Mouse (Mus musculus) layer of hippocampus, adult 8-10 months (tissue): ENCODE measurements at regions not wholly inside any gene's neighbourhood (a gene's known extent, or its start where the extent isn't known, plus 50 kb on each side); places are given as distances from the start of the nearest gene placed in this dataset.
A peak's percentile ranks its signal among the peaks of the same experiment; 100 is the strongest.
"Not testable (repeated sequence)": the region's sequence is repeated elsewhere in the genome, so short reads cannot be mapped to it uniquely, and the experiment has no call there.

Experiments used
- DNase-seq, 2 experiments: peaks; one replicate each; pipeline ENCODE4 v3.0.0; 2022; ENCODE audit warnings: low spot score in 2 of 2

DNA sequence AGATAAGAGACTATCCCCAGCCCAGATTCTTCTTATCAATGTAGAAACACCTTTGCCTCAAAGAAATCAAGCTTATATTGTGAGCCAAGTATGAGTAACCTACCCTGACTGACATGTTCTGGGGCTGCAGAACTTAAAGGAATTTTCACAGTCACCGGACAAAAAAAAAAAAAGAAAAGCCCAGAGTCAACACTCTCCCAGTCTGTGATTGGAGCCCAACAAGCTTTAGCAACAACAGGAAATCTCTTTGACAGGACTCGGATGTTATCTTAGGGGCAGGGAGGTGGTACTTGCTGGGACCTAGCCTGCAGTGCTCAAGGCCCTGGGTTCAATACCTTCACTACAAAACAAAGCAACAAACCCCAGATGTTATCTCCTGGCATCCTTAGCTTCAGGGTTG lies 114.2 kb downstream of the Nectin1 start:
- no peak for DNase-seq

DNA sequence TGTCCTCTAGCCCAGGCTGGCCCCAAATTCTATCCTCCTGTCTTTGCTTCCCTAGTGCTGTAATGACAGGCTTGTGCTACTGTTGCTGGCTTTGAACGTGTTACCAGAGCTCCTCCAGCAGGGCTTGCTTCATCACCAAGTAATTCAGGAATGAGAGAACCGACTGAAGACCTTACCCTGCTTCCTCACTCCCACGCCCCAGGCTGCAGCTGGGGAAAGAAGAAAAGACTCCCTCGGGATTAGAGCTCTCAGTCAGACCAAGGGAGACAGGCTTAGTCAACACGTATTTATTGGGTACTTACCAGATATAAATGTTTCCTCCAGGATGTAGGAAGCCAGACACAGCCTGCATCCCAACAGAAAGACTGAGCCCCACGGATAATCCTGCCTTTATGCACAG lies 115.0 kb downstream of the Nectin1 start:
- DNase-seq = no peak

DNA sequence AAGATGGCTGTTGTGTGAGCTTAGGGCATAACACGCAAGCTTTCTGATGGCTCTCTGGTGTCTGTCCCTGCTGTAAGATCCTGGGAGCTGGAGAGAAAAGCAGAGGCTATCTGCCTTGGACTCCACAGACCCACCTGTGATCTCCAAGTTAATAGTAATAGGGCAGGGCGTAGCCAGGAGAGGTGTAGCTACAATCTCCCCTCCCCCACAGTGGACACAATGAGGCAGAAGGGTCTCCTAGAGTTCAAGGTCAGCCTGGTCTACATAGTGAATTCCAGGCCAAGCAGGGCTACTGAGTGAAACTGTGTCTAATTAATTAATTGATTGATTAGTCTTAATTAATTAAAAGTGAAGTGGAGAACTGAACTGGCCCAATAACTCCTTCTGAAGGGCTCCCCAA lies 116.5 kb downstream of the Nectin1 start:
- no peak for DNase-seq

GRCm38 (mm10) chr9:43861375-43861774 lies 117.6 kb downstream of the Nectin1 start:
- DNase-seq = no peak

- DNase-seq = not testable (repeated sequence)
Measured at GRCm38 (mm10) chr9:43862034-43862433, 118.2 kb downstream of the Nectin1 start.

DNA sequence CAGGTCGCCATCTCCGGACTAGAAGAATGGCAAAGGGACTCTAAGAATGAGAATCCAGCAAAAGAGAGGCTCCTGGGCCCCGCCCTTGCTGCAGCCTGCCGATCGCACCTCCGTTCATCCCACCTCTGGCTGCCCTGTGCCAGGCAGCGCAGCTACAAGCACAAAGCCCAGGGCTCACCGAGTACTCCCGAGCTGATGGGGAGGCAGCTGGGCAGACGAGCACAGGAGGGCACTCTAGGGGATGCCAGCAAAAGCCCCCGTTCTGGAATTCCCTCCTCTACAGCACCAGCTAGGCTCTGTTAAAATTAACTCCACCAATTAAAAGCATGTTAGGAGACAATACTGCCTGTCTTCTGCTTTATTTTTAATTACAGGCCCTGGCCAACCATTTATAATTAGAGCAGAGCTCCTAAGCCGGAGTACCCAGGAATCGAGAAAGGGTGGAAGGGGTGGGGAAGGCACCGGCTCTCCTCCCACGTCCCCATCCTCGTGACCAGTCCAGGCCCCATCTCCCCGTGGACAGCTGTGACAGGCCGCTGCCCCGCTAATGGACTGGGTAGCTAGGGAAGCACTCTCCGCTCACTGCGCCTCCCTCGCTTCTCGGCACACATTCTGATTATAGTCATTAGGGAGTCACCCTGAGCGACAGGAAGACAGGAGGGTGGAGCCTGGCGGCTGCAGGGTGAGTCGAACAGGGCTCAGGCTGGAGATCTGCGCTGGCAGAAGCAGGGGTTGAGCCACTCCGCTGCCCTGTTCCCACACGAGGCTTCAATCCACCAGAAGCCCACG lies 120.0 kb downstream of the Nectin1 start:
- DNase-seq = no peak

DNA sequence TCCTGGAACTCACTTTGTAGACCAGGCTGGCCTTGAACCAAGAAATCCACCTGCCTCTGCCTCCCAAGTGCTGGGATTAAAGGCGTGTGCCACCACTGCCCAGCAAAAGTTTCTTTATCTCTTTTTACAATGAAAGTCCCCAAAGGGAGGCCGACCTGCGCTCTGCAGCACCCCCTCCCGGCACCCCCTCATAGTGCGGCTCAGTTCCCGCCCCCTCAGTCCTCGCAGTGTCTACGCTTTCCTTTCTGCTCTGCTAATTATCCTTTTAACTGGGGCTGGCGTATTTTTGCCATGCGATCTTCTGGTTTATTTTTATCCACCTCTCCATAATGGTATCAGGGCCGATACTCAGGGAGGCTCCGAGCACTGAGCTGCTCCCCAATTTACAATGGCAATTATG lies 123.0 kb downstream of the Nectin1 start:
- DNase-seq = no peak

DNA sequence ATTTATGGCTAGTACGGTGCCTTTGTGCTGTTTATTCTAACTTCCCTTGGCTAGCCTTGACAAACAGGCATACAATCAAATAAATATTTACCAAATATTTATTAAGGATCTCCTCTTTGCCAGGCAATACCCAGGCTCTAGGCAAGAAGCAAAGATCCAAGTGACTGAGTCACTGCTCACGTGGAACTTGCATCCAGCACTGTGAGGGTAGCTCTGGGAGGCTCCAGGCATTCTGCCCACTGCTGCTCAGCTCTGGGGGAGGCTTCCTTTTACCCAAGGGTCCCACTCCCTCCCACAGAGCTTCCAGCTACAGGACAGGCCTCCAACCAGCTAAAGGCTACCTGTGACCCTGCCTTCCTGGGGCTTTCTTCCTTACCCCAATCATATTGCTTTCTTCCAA lies 130.1 kb downstream of the Nectin1 start:
- DNase-seq = no peak

GRCm38 (mm10) chr9:43874332-43874731 lies 130.5 kb downstream of the Nectin1 start:
- DNase-seq = no peak

DNA sequence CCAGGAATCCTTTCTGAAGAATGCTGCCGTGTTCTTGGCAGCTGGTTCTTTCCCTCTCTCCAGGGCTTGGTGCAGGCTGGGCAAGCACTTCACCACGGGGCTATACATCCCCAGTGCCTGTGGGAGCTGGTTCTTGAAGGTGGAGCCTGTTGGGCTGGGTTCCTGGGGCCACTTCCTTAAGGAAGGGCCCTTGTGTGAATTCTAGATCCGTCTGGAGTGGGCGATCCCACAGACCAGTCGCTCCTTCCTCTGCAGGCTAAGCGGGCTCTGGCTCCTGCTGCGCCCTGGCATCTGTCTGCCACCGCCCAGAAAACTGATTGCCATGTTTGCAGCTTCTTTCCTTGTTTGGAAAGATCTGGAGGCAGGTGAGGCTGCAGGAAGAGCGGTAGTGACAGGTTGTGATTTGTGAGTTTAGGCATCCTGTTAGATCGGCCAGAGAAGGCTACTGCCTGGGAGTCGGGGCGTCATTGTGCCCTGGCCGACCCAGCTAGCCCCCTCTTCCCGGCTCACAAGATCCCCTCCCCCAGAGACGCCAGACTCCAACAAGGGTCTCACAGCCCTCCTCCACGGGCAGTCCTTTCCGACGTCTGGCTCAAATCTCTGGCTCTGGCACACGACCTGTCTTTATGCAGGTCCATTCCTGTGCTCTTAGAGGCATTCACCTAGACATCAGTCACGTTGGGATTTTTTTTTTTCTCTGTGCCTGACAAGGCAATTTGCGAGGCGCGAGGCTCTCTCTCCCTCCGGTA lies 135.6 kb downstream of the Nectin1 start:
- DNase-seq = no peak

DNA sequence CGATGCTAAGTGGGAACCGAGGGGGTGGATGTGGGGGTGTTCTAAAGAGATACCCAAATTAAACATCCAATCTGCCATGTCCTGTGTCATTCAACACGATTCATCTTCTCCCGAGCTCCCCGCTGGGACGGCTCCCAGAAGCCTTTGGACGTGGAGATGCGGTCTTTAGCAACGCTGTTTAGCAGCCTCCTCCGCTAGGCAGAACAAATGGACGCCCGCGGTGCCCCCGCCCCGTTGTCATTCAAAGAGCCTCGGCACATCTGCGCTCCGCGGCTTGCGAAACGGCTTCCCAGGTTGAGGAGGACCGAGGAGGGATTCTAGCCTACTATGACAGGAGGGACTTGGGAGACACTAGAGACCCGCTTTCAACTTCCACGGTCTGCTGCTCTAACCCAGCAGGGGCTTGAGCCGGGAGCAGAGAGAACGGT lies 136.2 kb downstream of the Nectin1 start:
- DNase-seq = peak; percentile 76 to 82

DNA sequence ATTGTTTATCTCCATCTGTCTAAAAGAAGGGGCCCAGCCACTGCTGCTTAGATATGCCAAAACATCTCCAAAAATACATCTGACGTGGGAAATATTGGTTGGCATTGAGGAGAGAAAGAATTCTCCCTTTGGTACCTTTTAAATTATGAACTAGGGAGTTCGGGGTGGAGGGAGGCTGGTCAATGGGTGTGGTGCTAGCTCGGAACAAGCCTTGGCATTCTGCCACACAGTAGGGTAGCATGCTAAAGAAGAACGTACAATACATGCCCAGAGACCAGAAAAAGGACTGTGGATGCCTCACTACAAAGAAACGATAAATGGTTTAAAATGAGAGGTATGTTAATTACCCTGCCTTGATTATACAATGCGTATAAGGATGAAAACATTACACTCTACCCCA lies 149.3 kb downstream of the Nectin1 start:
- DNase-seq = no peak

GRCm38 (mm10) chr9:43899239-43899638 lies 143.9 kb upstream of the Thy1 start:
- DNase-seq = no peak

DNA sequence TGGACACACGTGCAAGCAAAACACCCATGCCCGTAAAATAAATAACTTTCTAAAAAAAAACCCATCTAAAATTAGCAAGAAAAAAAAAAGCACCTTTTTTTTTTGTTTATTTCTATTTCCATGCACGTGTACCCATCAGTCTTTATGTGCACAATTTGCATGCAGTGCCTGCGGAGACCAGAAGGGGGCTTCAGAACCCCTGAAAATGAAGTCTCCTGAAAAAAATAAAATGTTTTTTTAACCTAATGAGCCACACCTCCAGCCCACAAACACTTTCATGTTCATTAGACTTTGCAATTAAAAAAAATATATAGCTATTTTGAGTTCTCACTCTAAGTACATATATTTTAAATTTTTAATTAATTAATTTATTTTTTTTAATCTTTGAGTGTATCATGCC lies 134.9 kb upstream of the Thy1 start:
- no peak for DNase-seq

GRCm38 (mm10) chr9:43915015-43915414 lies 128.2 kb upstream of the Thy1 start:
- no peak for DNase-seq

DNA sequence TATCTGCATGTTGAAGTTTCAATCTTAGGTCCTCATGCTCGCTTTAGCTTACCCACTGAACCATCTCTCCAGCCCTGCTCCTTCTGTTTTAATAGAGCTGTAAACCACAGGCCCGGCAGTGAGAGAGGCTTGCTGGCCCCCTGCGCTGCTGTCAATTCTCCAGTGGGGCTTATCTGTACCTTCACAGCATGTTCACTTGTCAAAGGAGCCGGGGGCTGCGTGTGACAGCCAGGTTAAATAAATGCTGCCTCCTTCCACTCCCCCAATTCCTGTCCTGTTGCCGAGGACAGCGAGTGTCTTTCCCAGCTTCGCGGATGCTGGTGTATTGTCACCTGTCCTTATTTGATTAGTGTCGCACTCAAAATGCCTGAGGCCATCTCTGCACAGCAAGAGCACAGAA lies 125.7 kb upstream of the Thy1 start:
- no peak for DNase-seq

GRCm38 (mm10) chr9:43919010-43919409 lies 124.2 kb upstream of the Thy1 start:
- DNase-seq = no peak

DNA sequence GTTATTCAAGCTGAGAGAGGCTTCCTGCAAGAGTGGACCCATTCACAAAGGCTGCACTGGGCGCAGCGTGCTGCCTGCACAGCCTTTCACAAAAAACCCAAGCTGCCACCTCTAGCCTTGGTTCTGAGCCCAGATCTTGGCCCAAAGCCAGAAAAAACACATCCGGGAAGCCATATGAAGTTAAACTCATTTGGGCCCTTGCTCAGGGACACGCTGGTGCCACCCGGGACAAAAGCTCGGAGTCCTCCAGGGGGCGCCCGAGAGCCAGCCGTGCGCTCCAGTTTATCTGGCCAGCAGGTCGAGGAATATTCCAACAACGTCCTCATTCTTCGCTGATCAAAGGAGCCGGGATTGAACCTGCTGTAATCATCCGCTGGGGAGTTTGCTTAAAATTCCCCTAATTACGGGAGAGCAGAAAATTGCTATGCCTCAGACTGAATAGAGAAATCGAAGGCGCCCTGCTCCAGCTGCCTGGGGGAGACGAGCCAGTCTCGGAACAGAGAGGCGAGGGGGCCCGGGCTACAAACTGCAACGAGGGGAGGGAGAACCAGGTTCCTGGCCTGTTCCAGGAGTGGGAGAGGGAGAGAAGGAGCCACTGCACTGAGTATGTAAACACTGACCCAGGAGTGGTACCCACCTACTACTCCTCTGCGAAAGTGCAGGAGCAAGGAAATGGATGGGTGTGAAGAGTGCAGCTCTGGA lies 123.0 kb upstream of the Thy1 start:
- DNase-seq = peak; percentile 68 to 81

- DNase-seq = no peak
Measured at GRCm38 (mm10) chr9:43922231-43922630, 121.0 kb upstream of the Thy1 start.

GRCm38 (mm10) chr9:43923088-43923487 lies 120.1 kb upstream of the Thy1 start:
- DNase-seq = no peak

DNA sequence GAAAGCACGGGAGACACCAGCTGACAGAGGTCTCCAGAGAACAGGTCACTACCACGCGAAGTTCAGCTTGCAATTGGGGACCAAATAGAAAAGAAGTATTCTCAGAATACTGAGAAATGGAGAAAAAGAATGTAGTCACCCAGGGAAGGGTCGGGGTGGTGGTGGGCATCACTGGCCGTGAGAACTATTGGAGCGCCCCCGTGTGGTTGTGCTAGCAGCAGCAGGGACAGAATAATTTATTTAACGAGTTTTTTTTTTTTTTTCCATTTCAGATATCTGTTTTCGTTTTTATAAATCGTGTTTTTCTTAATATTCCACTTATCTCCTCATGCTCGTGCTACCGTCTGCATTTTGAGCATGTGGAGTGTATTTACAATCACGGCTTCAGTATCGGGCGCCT lies 118.4 kb upstream of the Thy1 start:
- DNase-seq = no peak

DNA sequence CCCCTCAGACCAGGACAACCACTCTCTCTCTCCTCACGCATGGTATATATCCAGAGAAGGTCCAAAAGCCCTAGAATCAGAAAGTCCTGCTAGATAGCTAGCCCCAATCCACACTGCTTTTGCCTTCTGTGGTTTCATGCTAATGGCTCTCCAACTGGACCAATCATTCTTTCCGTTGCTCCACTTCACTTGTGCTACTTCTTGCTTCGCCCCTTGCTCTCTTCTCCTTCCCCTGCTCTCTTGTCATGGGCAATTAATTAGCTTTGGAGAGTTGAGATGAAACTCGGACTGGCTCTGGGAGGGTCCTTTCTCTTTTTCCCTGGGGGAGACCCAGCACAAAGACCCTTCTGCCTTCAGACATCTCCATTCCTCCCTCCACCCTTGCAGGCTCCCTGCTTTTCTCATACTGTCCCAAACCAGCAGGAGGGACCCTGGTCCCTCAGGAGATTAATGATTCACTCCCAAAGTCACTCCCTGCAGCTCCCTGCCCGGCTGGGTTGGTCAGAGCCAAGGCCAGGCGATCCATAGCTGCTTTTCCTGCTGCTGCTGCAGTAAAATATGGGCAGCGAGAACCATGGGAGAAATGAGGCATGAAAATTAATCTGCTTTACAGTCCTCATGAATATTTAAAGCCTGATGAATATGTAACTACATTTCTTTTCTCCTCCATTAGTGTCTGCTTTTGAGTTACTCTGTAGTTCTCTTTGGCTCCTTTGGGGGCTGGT lies 113.7 kb upstream of the Thy1 start:
- DNase-seq = no peak
